Mouse (Mus musculus): Measurements from ENCODE around the gene St8sia4. TPM values are rescaled to one million over a fixed set of nuclear protein-coding genes. Genes with fewer than 3 reads are reported as not detected.

The St8sia4 gene
- polyA plus RNA-seq, 1 experiment from 2014 or later: 1.5 TPM

GRCm38 (mm10) chr1:95605458-95605857 lies 61.9 kb downstream of the St8sia4 start:
- Histone ChIP-seq H3K27me3 (replicated peaks; ENCODE audit: control insufficient read depth, insufficient read depth, low read length) (no peaks in the 10 kb centered on the region), H3K4me2 (replicated peaks; ENCODE audit: low read depth) (no peak overlapping the region), H3K9ac (ENCODE audit: low read depth, low read length) (no peak overlapping the region), H3K36me3 (ENCODE audit: control insufficient read depth, insufficient read depth) (no peaks in the 10 kb centered on the region), H3K4me1 (replicated peaks; ENCODE audit: control insufficient read depth, insufficient read depth, low read length) (no peaks in the 10 kb centered on the region), H3K4me3 (ENCODE audit: low read depth, low read length) (no peak overlapping the region), H3K27ac (ENCODE audit: low read depth, low read length) (no peak overlapping the region), H3K9me3 (ENCODE audit: control insufficient read depth) (no peaks in the 10 kb centered on the region)
- ATAC-seq: no peak
- no peak for TF ChIP-seq CTCF (IDR thresholded peaks at IDR 0.05; ENCODE audit: low read depth)
- WGBS: 55% methylated on average over 2 of the region's 2 CpGs

GRCm38 (mm10) chr1:95598108-95598507 lies 69.3 kb downstream of the St8sia4 start:
- Histone ChIP-seq H3K9me3 (ENCODE audit: control insufficient read depth) (no peaks in the 10 kb centered on the region), H3K27me3 (replicated peaks; ENCODE audit: control insufficient read depth, insufficient read depth, low read length) (no peaks in the 10 kb centered on the region), H3K36me3 (ENCODE audit: control insufficient read depth, insufficient read depth) (no peaks in the 10 kb centered on the region), H3K27ac (ENCODE audit: low read depth, low read length) (no peak overlapping the region), H3K4me2 (replicated peaks; ENCODE audit: low read depth) (no peak overlapping the region), H3K4me1 (replicated peaks; ENCODE audit: control insufficient read depth, insufficient read depth, low read length) (no peaks in the 10 kb centered on the region), H3K4me3 (ENCODE audit: low read depth, low read length) (no peak overlapping the region), H3K9ac (ENCODE audit: low read depth, low read length) (no peak overlapping the region)
- no peak for TF ChIP-seq CTCF (IDR thresholded peaks at IDR 0.05; ENCODE audit: low read depth)
- 90% methylated on average over 1 of the region's 1 CpGs for WGBS
- no peak for ATAC-seq

- no peaks in the 10 kb centered on the region for H3K4me1 ChIP-seq (replicated peaks; ENCODE audit: control insufficient read depth, insufficient read depth, low read length)
- no peak overlapping the region for H3K27ac ChIP-seq (ENCODE audit: low read depth, low read length)
- no peak for TF ChIP-seq CTCF (IDR thresholded peaks at IDR 0.05; ENCODE audit: low read depth)
- H3K4me3 ChIP-seq (ENCODE audit: low read depth, low read length): no peak overlapping the region
- H3K27me3 ChIP-seq (replicated peaks; ENCODE audit: control insufficient read depth, insufficient read depth, low read length): no peaks in the 10 kb centered on the region
- no peak for ATAC-seq
- H3K9me3 ChIP-seq (ENCODE audit: control insufficient read depth): no peaks in the 10 kb centered on the region
- H3K9ac ChIP-seq (ENCODE audit: low read depth, low read length): no peak overlapping the region
- 93% methylated on average over 1 of the region's 1 CpGs for WGBS
- H3K4me2 ChIP-seq (replicated peaks; ENCODE audit: low read depth): no peak overlapping the region
- no peaks in the 10 kb centered on the region for H3K36me3 ChIP-seq (ENCODE audit: control insufficient read depth, insufficient read depth)
These were observed 70.5 kb downstream of the St8sia4 start for GRCm38 (mm10) chr1:95596825-95597224.

- TF ChIP-seq CTCF (IDR thresholded peaks at IDR 0.05; ENCODE audit: low read depth): no peak
- Histone ChIP-seq H3K4me3 (ENCODE audit: low read depth, low read length) (no peak overlapping the region), H3K27ac (ENCODE audit: low read depth, low read length) (no peak overlapping the region), H3K36me3 (ENCODE audit: control insufficient read depth, insufficient read depth) (no peaks in the 10 kb centered on the region), H3K4me2 (replicated peaks; ENCODE audit: low read depth) (no peak overlapping the region), H3K4me1 (replicated peaks; ENCODE audit: control insufficient read depth, insufficient read depth, low read length) (no peaks in the 10 kb centered on the region), H3K9me3 (ENCODE audit: control insufficient read depth) (no peaks in the 10 kb centered on the region), H3K9ac (ENCODE audit: low read depth, low read length) (no peak overlapping the region), H3K27me3 (replicated peaks; ENCODE audit: control insufficient read depth, insufficient read depth, low read length) (no peaks in the 10 kb centered on the region)
- ATAC-seq: no peak
- 64% methylated on average over 2 of the region's 2 CpGs for WGBS
These were observed 76.3 kb downstream of the St8sia4 start for GRCm38 (mm10) chr1:95591101-95591500.

GRCm38 (mm10) chr1:95590108-95590507 lies 77.3 kb downstream of the St8sia4 start:
- Histone ChIP-seq H3K9me3 (ENCODE audit: control insufficient read depth) (no peaks in the 10 kb centered on the region), H3K9ac (ENCODE audit: low read depth, low read length) (no peak overlapping the region), H3K27me3 (replicated peaks; ENCODE audit: control insufficient read depth, insufficient read depth, low read length) (no peaks in the 10 kb centered on the region), H3K4me3 (ENCODE audit: low read depth, low read length) (no peak overlapping the region), H3K27ac (ENCODE audit: low read depth, low read length) (no peak overlapping the region), H3K36me3 (ENCODE audit: control insufficient read depth, insufficient read depth) (no peaks in the 10 kb centered on the region), H3K4me1 (replicated peaks; ENCODE audit: control insufficient read depth, insufficient read depth, low read length) (no peaks in the 10 kb centered on the region), H3K4me2 (replicated peaks; ENCODE audit: low read depth) (no peak overlapping the region)
- WGBS: 76% methylated on average over 2 of the region's 2 CpGs
- TF ChIP-seq CTCF (IDR thresholded peaks at IDR 0.05; ENCODE audit: low read depth): no peak
- no peak for ATAC-seq

GRCm38 (mm10) chr1:95589471-95589870 lies 77.9 kb downstream of the St8sia4 start:
- H3K36me3 ChIP-seq (ENCODE audit: control insufficient read depth, insufficient read depth): no peaks in the 10 kb centered on the region
- ATAC-seq: no peak
- no peak overlapping the region for H3K4me2 ChIP-seq (replicated peaks; ENCODE audit: low read depth)
- no peak for TF ChIP-seq CTCF (IDR thresholded peaks at IDR 0.05; ENCODE audit: low read depth)
- no peaks in the 10 kb centered on the region for H3K9me3 ChIP-seq (ENCODE audit: control insufficient read depth)
- no peaks in the 10 kb centered on the region for H3K4me1 ChIP-seq (replicated peaks; ENCODE audit: control insufficient read depth, insufficient read depth, low read length)
- no peak overlapping the region for H3K4me3 ChIP-seq (ENCODE audit: low read depth, low read length)
- H3K27ac ChIP-seq (ENCODE audit: low read depth, low read length): no peak overlapping the region
- no peaks in the 10 kb centered on the region for H3K27me3 ChIP-seq (replicated peaks; ENCODE audit: control insufficient read depth, insufficient read depth, low read length)
- H3K9ac ChIP-seq (ENCODE audit: low read depth, low read length): no peak overlapping the region

GRCm38 (mm10) chr1:95583310-95583709 lies 84.1 kb downstream of the St8sia4 start:
- Histone ChIP-seq H3K27ac (ENCODE audit: low read depth, low read length) (no peak overlapping the region), H3K9ac (ENCODE audit: low read depth, low read length) (no peak overlapping the region), H3K36me3 (ENCODE audit: control insufficient read depth, insufficient read depth) (no peaks in the 10 kb centered on the region), H3K4me3 (ENCODE audit: low read depth, low read length) (no peak overlapping the region), H3K9me3 (ENCODE audit: control insufficient read depth) (no peaks in the 10 kb centered on the region), H3K4me2 (replicated peaks; ENCODE audit: low read depth) (no peak overlapping the region), H3K27me3 (replicated peaks; ENCODE audit: control insufficient read depth, insufficient read depth, low read length) (no peaks in the 10 kb centered on the region), H3K4me1 (replicated peaks; ENCODE audit: control insufficient read depth, insufficient read depth, low read length) (no peaks in the 10 kb centered on the region)
- ATAC-seq: 0 out of 2 replicates have a peak, but pooled peaks have one; percentile 31
- TF ChIP-seq CTCF (IDR thresholded peaks at IDR 0.05; ENCODE audit: low read depth): no peak
- 17% methylated on average over 1 of the region's 1 CpGs for WGBS

Measured in intestine, postnatal 0 days (tissue).